Mouse (Mus musculus) thymus, postnatal 10 days (tissue): Measurements from ENCODE around the gene Pet2.

Experiments
- DNase-seq, 2 experiments: peaks; one replicate each; pipeline ENCODE4 v3.0.0; 2021; ENCODE audit warnings: low spot score in 2 of 2

Gene Pet2

DNA sequence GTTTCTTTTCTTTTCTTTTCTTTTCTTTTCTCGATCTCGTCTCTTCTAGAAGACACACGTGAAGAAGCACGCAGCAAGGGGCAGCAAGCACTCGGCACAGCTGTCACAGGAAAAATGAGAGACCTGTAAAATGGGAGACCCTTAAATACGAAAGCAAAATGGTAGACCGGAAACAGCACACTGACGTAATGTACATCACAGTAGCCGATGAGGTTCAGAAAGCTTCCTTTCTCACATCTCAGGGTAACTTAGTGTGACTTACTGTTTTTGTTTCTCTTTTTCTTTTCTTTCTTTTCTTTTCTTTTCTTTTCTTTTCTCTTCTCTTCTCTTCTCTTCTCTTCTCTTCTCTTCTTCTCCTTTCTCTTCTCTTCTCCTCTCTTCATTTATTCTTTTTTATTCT, at the start of gene Pet2:
Gene Pet2 (minus strand): TSS at position 101 of the 400 bp plus-strand sequence.
- no peak for DNase-seq
